Mouse (Mus musculus): ENCODE data around the gene Ntn4. TPM values are rescaled to one million over a fixed set of nuclear protein-coding genes. Genes with fewer than 3 reads are reported as not detected.

Ntn4 gene
- total and polyA plus RNA-seq, 2 experiments from 2014 or later: 0.99 to 13.1 TPM

DNA sequence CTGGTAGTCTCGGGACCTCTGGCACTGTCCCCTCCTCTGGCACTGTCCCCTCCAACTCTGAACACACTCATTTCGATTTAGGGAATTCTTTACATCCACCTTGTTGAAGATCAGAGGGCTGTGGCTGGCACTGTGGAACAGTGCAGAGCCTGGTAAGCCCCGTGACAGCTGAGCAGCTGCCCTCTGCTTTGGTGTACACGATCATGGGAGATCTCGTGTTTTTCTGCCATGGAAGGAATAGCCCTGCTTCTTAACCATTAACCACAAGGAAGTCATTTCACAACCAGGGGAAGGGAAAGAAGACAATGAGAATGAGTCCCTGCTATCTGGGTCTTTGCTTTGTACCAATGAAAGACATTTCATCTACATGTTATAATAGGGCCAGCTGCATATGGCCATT lies 21.5 kb downstream of the Ntn4 start:
- Histone ChIP-seq H3K27me3 (ENCODE audit: insufficient read depth, low read length) (no peaks in the 10 kb centered on the region), H3K4me2 (ENCODE audit: low read depth, low read length) (no peak overlapping the region), H3K4me1 (ENCODE audit: insufficient read depth, low read length) (no peaks in the 10 kb centered on the region), H3K4me3 (ENCODE audit: low read length) (no peak overlapping the region), H3K9ac (replicated peaks; ENCODE audit: low read length) (no peak overlapping the region), H3K9me3 (ENCODE audit: low read length) (no peaks in the 10 kb centered on the region), H3K27ac (no peak overlapping the region), H3K36me3 (ENCODE audit: insufficient read depth, low read length) (no peaks in the 10 kb centered on the region)
- TF ChIP-seq CTCF (IDR thresholded peaks at IDR 0.05; ENCODE audit: low read depth): no peak
- DNase-seq (ENCODE audit: low spot score) (no peak), ATAC-seq (no peak)
- 68% methylated on average over 5 of the region's 5 CpGs for WGBS

DNA sequence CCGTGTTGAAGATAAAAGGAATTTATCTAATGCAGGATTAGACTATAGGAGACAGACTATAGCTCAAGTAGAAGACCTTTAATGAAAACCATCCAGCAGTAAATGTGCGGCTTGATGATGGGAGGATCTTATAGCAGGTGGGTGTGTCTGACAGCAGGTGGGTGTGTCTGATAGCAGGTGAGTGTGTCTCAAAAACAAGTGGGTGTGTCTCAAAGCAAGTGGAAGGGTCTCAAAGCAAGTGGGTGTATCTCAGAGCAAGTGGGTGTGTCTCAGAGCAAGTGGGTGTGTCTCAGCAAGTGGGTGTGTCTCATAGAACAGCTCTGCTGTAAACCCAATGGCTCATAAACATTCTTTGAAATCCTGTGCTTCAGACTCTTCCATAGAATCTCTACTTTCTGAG lies 25.7 kb downstream of the Ntn4 start:
- Histone ChIP-seq H3K9ac (replicated peaks; ENCODE audit: low read length) (no peak overlapping the region), H3K27me3 (ENCODE audit: insufficient read depth, low read length) (no peaks in the 10 kb centered on the region), H3K4me3 (ENCODE audit: low read length) (no peak overlapping the region), H3K27ac (no peak overlapping the region), H3K9me3 (ENCODE audit: low read length) (no peaks in the 10 kb centered on the region), H3K4me1 (ENCODE audit: insufficient read depth, low read length) (no peaks in the 10 kb centered on the region), H3K4me2 (ENCODE audit: low read depth, low read length) (no peak overlapping the region), H3K36me3 (ENCODE audit: insufficient read depth, low read length) (no peaks in the 10 kb centered on the region)
- TF ChIP-seq CTCF (IDR thresholded peaks at IDR 0.05; ENCODE audit: low read depth): no peak
- 83% methylated on average over 2 of the region's 2 CpGs for WGBS
- ATAC-seq (no peak), DNase-seq (ENCODE audit: low spot score) (no peak)

DNA sequence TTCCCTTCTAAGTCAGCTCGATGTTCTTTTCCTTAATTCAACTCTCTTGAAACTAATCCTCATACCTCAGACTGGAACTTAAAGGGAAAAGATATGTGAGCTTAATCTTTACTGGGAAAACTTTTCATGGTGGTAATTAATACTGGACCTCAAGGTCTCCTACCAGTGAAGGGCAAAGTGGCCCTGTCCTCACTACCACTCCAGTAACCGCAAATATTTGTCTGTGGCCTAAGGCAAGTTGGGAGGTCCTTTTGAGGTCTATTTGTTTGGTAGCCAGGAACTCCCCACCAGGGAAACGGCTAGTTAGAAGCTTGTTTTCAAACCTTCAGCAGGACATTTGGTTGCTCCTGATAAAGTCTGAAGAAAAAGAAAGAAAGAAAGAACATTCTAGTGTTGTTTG lies 26.5 kb downstream of the Ntn4 start:
- no peaks in the 10 kb centered on the region for H3K9me3 ChIP-seq (ENCODE audit: low read length)
- no peaks in the 10 kb centered on the region for H3K27me3 ChIP-seq (ENCODE audit: insufficient read depth, low read length)
- H3K4me1 ChIP-seq (ENCODE audit: insufficient read depth, low read length): no peaks in the 10 kb centered on the region
- H3K36me3 ChIP-seq (ENCODE audit: insufficient read depth, low read length): no peaks in the 10 kb centered on the region
- DNase-seq (ENCODE audit: low spot score): no peak
- WGBS: 78% methylated on average over 3 of the region's 3 CpGs
- no peak for TF ChIP-seq CTCF (IDR thresholded peaks at IDR 0.05; ENCODE audit: low read depth)
- no peak overlapping the region for H3K4me3 ChIP-seq (ENCODE audit: low read length)
- ATAC-seq: no peak
- H3K27ac ChIP-seq: no peak overlapping the region
- H3K9ac ChIP-seq (replicated peaks; ENCODE audit: low read length): no peak overlapping the region
- H3K4me2 ChIP-seq (ENCODE audit: low read depth, low read length): no peak overlapping the region

DNA sequence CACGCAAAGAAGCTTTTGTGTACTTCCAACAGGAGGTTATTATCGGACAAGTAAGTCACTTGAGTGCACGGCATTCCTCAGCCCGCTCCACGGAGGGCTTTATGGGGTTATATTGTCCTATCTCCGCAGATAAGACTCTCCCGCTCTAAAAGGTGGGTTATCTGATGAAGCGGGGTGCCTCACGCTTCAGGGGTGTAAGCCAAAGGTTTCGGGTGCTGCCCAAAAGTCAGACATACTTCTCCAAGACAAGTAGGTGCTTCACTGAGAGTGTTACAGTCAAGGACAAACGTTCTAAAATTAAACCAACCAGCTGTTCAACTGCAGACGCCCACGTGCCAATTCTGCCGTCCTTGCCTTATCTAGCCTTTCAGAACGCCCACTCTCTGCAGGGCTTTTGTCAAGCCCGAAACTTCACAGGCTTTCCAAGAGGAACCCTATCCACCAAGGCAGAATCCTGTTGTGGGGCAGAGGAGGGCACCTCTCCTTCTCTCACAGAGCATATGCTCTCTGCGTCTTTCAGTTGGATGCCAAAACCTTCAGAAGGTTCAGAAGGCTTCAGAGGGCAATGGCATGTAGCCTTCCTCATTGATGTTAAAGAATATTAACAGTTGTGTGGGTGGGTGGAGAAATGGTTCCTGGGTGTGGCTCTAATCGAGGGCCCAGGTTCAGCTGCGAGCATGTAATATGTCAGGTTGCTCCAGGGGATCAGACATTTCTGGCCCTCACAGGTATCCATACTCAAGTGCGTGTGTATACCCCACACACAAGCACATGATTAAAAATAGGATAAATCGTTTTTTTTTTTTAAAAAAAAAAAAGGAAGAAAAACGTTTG lies 32.4 kb downstream of the Ntn4 start:
- Histone ChIP-seq H3K27me3 (ENCODE audit: insufficient read depth, low read length) (no peaks in the 10 kb centered on the region), H3K36me3 (ENCODE audit: insufficient read depth, low read length) (no peaks in the 10 kb centered on the region), H3K4me1 (ENCODE audit: insufficient read depth, low read length) (no peaks in the 10 kb centered on the region), H3K4me3 (ENCODE audit: low read length) (no peak overlapping the region), H3K9me3 (ENCODE audit: low read length) (no peaks in the 10 kb centered on the region), H3K4me2 (ENCODE audit: low read depth, low read length) (no peak overlapping the region), H3K27ac (no peak overlapping the region), H3K9ac (replicated peaks; ENCODE audit: low read length) (no peak overlapping the region)
- ATAC-seq: no peak
- no peak for TF ChIP-seq CTCF (IDR thresholded peaks at IDR 0.05; ENCODE audit: low read depth)
- no peak for DNase-seq (ENCODE audit: low spot score)
- 79% methylated on average over 22 of the region's 22 CpGs for WGBS

DNA sequence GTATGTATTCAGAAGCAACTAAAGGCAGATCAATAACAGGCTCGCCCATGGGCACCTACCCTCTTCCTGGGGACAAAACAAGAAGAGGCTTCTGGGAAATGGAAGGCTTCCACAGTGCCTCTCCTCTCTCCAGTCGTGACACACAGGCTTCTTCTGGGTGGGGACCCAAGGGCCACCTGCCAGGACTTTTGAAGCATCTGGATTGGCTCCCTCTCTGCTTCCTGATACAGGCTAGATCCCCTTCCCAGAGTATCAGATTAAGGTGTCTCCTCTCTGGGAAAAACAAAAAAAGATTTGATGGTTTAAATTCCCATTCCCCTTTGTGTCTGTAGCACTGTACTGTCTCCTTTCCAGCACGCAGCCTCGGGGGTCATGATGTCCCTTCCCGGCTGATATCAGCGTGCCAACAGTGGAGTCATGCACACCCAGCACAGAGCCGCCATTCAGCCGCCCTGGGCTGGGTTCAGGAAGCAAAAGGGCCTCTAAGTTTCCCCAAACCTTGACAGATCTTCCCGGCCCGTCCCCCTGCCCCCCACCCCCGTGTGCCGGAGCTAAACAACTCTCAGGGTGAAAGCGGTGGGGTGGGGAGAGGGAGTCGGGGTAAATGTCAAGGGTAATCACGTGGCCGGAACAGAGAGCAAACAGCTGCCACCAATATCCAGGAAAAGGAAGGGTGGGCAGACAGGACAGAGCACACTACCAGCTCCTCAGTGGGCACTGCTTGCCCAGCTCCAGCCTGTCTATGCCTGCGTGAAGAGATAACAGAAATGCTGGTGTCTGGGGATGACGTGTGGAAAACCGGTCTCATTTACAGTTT lies 38.9 kb downstream of the Ntn4 start:
- ATAC-seq (peak; percentile 74), DNase-seq (ENCODE audit: low spot score) (no peak)
- Histone ChIP-seq H3K9me3 (ENCODE audit: low read length) (no peaks in the 10 kb centered on the region), H3K4me3 (ENCODE audit: low read length) (no peak overlapping the region), H3K4me2 (ENCODE audit: low read depth, low read length) (peak overlapping the region; percentile 46), H3K27ac (no peak overlapping the region), H3K27me3 (ENCODE audit: insufficient read depth, low read length) (no peaks in the 10 kb centered on the region), H3K4me1 (ENCODE audit: insufficient read depth, low read length) (no peaks in the 10 kb centered on the region), H3K9ac (replicated peaks; ENCODE audit: low read length) (no peak overlapping the region), H3K36me3 (ENCODE audit: insufficient read depth, low read length) (peaks cover 6% of the 10 kb centered on the region; the same call in 1 of the 2 replicates)
- 38% methylated on average over 19 of the region's 19 CpGs for WGBS
- no peak for TF ChIP-seq CTCF (IDR thresholded peaks at IDR 0.05; ENCODE audit: low read depth)

DNA sequence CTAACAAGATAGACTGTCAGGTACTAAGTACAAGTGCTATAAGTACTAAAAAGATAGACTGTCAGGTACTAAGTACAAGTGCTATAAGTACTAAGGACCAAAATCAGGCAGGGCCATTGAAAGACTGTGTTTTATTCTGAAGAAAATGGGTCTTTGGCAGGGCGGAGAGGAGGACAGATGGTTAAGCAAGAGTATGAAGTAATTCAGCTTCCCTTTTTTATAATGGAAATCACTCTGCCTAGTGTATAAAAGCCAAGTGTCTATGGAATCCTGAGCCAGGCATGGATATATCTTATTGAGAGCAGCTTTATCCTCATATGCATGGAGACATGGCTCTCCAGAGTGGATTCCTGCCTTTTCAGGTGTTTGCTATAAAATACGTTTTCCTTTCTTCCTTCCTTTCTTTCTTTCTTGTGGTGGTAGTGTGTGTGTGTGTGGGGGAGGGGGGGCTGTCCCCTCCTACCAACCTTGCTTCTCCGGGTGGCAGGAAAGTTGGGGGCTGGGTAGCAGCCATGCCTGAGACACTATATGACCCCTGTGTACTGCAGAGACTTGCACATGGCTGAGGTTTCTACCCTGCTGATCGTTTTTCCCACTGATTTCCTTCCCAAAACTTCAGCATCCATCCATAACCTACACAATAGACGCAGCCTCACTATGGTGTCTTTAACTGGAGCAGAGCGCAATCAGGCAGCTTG lies 40.3 kb downstream of the Ntn4 start:
- peaks cover 6% of the 10 kb centered on the region; the same call in 1 of the 2 replicates for H3K36me3 ChIP-seq (ENCODE audit: insufficient read depth, low read length)
- ATAC-seq (no peak), DNase-seq (ENCODE audit: low spot score) (no peak)
- no peak overlapping the region for H3K27ac ChIP-seq
- no peaks in the 10 kb centered on the region for H3K27me3 ChIP-seq (ENCODE audit: insufficient read depth, low read length)
- no peak overlapping the region for H3K4me2 ChIP-seq (ENCODE audit: low read depth, low read length)
- no peak for TF ChIP-seq CTCF (IDR thresholded peaks at IDR 0.05; ENCODE audit: low read depth)
- H3K9me3 ChIP-seq (ENCODE audit: low read length): no peaks in the 10 kb centered on the region
- H3K9ac ChIP-seq (replicated peaks; ENCODE audit: low read length): no peak overlapping the region
- H3K4me1 ChIP-seq (ENCODE audit: insufficient read depth, low read length): no peaks in the 10 kb centered on the region
- 59% methylated on average over 6 of the region's 6 CpGs for WGBS
- H3K4me3 ChIP-seq (ENCODE audit: low read length): no peak overlapping the region
